ENCODE assay signal across 11 mouse cellular contexts in genomic region chr2:178329551-178329950, GRCm38 (mm10).
DNase-seq lines count a peak whose midpoint lies in the region; ATAC-seq and TF ChIP-seq lines count a peak whose summit lies in the region.
"Had no signal": no experiment of that assay in that cellular context is flagged by ENCODE, and none has a peak within 500 bp of the region (broad histone marks: within the 10 kb centered on the region; RNA-seq: fewer than 3 reads in every experiment).

No protein-coding gene starts in this region.

- intact Hi-C loops in left cerebral cortex, adult 2 months (cut with DNase I) = loop anchor here (5.0 kb wide), 1 partner anchor 187 kb away; no protein-coding TSS in a partner anchor

- H3K9ac ChIP-seq in forebrain, embryonic 14.5 days (ENCODE audit: low read length) = no peak overlapping the region
- no peak overlapping the region for H3K9ac ChIP-seq in forebrain, embryonic 12.5 days
- H3K9ac ChIP-seq in heart, postnatal 0 days (replicated peaks; ENCODE audit: low read depth, low read length) = no peak overlapping the region

- peaks cover 13% of the 10 kb centered on the region; the same call in 1 of the 2 replicates for H3K36me3 ChIP-seq in forebrain, embryonic 14.5 days (ENCODE audit: control insufficient read depth, insufficient read depth, low read length)
- H3K36me3 ChIP-seq in forebrain, embryonic 12.5 days (replicated peaks) = no peaks in the 10 kb centered on the region
- no peaks in the 10 kb centered on the region for H3K36me3 ChIP-seq in heart, postnatal 0 days (replicated peaks; ENCODE audit: control insufficient read depth, insufficient read depth, low read length)

- 0 out of 2 replicates have a peak overlapping the region, but pooled peaks have one; percentile 9 for H3K27ac ChIP-seq in forebrain, embryonic 14.5 days (ENCODE audit: low read depth, low read length)
- H3K27ac ChIP-seq in forebrain, embryonic 12.5 days = no peak overlapping the region
- no peak overlapping the region for H3K27ac ChIP-seq in left cerebral cortex, adult 2 months
- H3K27ac ChIP-seq in heart, postnatal 0 days (ENCODE audit: low read depth) = no peak overlapping the region; the same call in 1 of the 2 replicates
- 0 out of 2 replicates have a peak overlapping the region, but pooled peaks have one; percentile 9 for H3K27ac ChIP-seq in olfactory bulb, adult 2 months (ENCODE audit: insufficient read depth, low read depth, low read length)

- 86% methylated on average over 5 of the region's 5 CpGs for WGBS in forebrain, embryonic 14.5 days
- 86% methylated on average over 5 of the region's 5 CpGs for WGBS in forebrain, embryonic 12.5 days
- WGBS in heart, postnatal 0 days = 50% methylated on average over 5 of the region's 5 CpGs
- 36% methylated on average over 5 of the region's 5 CpGs for WGBS in olfactory bulb, adult 2 months

- no peak for TF ChIP-seq CTCF in left cerebral cortex, adult 2 months (IDR thresholded peaks at IDR 0.05)
- TF ChIP-seq CTCF in heart, postnatal 0 days (IDR thresholded peaks at IDR 0.05; ENCODE audit: low read depth) = no peak
- TF ChIP-seq CTCF in olfactory bulb, adult 2 months (IDR thresholded peaks at IDR 0.05; ENCODE audit: insufficient read depth, low read depth, low read length) = no peak

- no peak for ATAC-seq in forebrain, embryonic 14.5 days
- ATAC-seq in forebrain, embryonic 12.5 days (ENCODE audit: low FRiP score) = no peak
- ATAC-seq in heart, postnatal 0 days (ENCODE audit: insufficient read depth, low read depth) = no peak
- ATAC-seq in erythroid progenitor cell, adult 5-6 weeks (replicated peaks; ENCODE audit: low FRiP score, poor library complexity, severe bottlenecking) = no peak

- H3K27me3 ChIP-seq in forebrain, embryonic 14.5 days (replicated peaks; ENCODE audit: control insufficient read depth, insufficient read depth, low read length) = no peaks in the 10 kb centered on the region
- H3K27me3 ChIP-seq in forebrain, embryonic 12.5 days = no peaks in the 10 kb centered on the region
- H3K27me3 ChIP-seq in heart, postnatal 0 days (ENCODE audit: control insufficient read depth, insufficient read depth, low read length) = no peaks in the 10 kb centered on the region

- peaks cover 8% of the 10 kb centered on the region for H3K4me1 ChIP-seq in forebrain, embryonic 14.5 days (ENCODE audit: control insufficient read depth, insufficient read depth, low read length)
- H3K4me1 ChIP-seq in forebrain, embryonic 12.5 days = peaks cover 20% of the 10 kb centered on the region
- H3K4me1 ChIP-seq in heart, postnatal 0 days (ENCODE audit: control insufficient read depth, insufficient read depth) = peaks cover 14% of the 10 kb centered on the region
- peaks cover 19% of the 10 kb centered on the region for H3K4me1 ChIP-seq in olfactory bulb, adult 2 months (ENCODE audit: control insufficient read depth, insufficient read depth, low read length)

- no peaks in the 10 kb centered on the region for H3K9me3 ChIP-seq in forebrain, embryonic 14.5 days (replicated peaks; ENCODE audit: control insufficient read depth, low read length)
- no peaks in the 10 kb centered on the region for H3K9me3 ChIP-seq in forebrain, embryonic 12.5 days
- no peaks in the 10 kb centered on the region for H3K9me3 ChIP-seq in heart, postnatal 0 days (replicated peaks; ENCODE audit: control insufficient read depth, low read length)

- peak overlapping the region; percentile 49; the same call in 1 of the 2 replicates for H3K4me2 ChIP-seq in forebrain, embryonic 14.5 days (ENCODE audit: low read length)
- H3K4me2 ChIP-seq in forebrain, embryonic 12.5 days = no peak overlapping the region
- H3K4me2 ChIP-seq in heart, postnatal 0 days (ENCODE audit: low read depth, low read length) = peak overlapping the region; percentile 33

- no peak for TF ChIP-seq EP300 in heart, postnatal 0 days (IDR thresholded peaks at IDR 0.05; ENCODE audit: low read depth)

- no peak overlapping the region for H3K4me3 ChIP-seq in forebrain, embryonic 14.5 days (ENCODE audit: low read depth, low read length)
- no peak overlapping the region for H3K4me3 ChIP-seq in forebrain, embryonic 12.5 days (replicated peaks)
- H3K4me3 ChIP-seq in left cerebral cortex, adult 2 months = no peak overlapping the region
- H3K4me3 ChIP-seq in heart, postnatal 0 days (ENCODE audit: low read depth, low read length) = no peak overlapping the region
- H3K4me3 ChIP-seq in olfactory bulb, adult 2 months (ENCODE audit: insufficient read depth, low read depth, low read length) = peak overlapping the region; percentile 12; the same call in 1 of the 2 replicates

- peak; percentile 33 for DNase-seq in forebrain, embryonic 14.5 days (ENCODE audit: low spot score)
- peak; percentile 23 to 45 for DNase-seq in left cerebral cortex, adult 2 months (ENCODE audit: extremely low spot score in 1 of 2, low spot score in 2 of 2)
- DNase-seq in left cerebral cortex, adult 11 months (ENCODE audit: low spot score) = no peak
- DNase-seq in heart, postnatal 0 days (ENCODE audit: low spot score) = peak; percentile 36
- no peak for DNase-seq in adrenal gland, adult 2 months
- DNase-seq: gastrocnemius, postnatal 14 days; kidney, postnatal 25 days; thymus, postnatal 4 days had no signal

- no peak for TF ChIP-seq POLR2A in olfactory bulb, adult 2 months (IDR thresholded peaks at IDR 0.05; ENCODE audit: insufficient read depth, low read depth, low read length)

Comparison
In these comparisons a context has a peak if more than half of its experiments do, and no peak if none do; other contexts are left out.
1. DNase-seq: peak in forebrain, embryonic 14.5 days (single experiment), left cerebral cortex, adult 2 months (2 of 2) and heart, postnatal 0 days (single experiment); none in left cerebral cortex, adult 11 months (single experiment) and adrenal gland, adult 2 months (single experiment).
2. H3K27ac ChIP-seq: peak in forebrain, embryonic 14.5 days (single experiment) and olfactory bulb, adult 2 months (single experiment); none in forebrain, embryonic 12.5 days (single experiment), left cerebral cortex, adult 2 months (single experiment) and heart, postnatal 0 days (single experiment).